Mouse (Mus musculus) heart, postnatal 36 days (tissue): ENCODE measurements around the gene Pigo. TPM values are rescaled to one million over a fixed set of nuclear protein-coding genes. Genes with fewer than 3 reads are reported as not detected.
"Not testable (repeated sequence)": the region's sequence is repeated elsewhere in the genome, so short reads cannot be mapped to it uniquely, and the experiment has no call there.

Source experiments
- DNase-seq, 2 experiments: peaks; one replicate each; pipeline ENCODE4 v3.0.0; 2021 to 2022
- intact Hi-C: fragments of 180-260 bp; cut with DNase I; formaldehyde crosslinking; loops from one replicate; pipeline ENCODE4 v1.15.1; 2025
- total RNA-seq, 2 experiments: library from RNA; stranded (reverse); gene quantifications; 2 replicates each; pipeline ENCODE4 v1.2.3; 2021

The Pigo gene
- total RNA-seq, 2 experiments from 2014 or later, result 20.1 to 23.2 TPM

DNA sequence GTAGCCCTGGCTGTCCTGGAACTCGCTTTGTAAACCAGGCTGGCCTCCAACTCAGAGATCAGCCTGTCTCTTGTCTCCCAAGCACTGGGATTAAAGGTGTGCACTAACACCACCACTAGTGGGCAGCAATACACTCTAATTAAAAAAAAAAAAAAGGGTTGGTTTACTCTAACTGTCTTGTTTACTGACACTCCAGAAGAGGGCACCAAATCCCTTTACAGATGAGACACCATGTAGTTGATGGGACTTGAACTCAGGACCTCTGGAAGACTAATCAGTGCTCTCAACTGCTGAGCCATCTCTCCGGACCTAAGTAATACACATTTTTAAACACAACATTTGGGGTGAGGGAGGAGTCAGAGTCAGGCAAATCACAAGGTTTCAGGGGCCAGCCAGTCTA, 19.9 kb downstream of the Pigo start:
- no peak for DNase-seq

DNA sequence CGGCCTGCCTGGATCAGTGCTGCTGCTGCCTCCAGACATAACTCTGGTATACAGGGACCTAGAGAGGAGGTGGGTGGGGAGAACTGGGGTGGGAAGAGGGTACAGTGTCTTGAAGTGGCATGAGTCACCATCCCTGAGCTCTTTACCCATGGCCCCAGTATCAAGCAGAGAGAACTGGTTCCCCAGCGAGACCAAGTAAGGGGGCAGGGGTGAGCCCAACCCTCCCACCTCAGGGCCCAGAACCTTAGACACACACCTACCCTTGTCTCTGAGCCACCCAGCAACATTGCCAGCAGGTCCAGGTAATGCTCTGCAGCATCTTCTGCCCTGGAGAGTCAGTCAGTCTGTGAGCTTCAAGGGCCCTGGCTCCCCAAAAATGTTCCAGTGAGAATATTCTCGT, 20.7 kb downstream of the Pigo start:
- no peak for DNase-seq
- intact Hi-C loops, result no loop called here

More for the DNA sequence above, 19.9 kb downstream of the Pigo start:
- intact Hi-C loops, result loop anchor here (1.0 kb wide), 1 partner anchor 20 kb away; the partner anchor contains the start of gene Pigo

DNA sequence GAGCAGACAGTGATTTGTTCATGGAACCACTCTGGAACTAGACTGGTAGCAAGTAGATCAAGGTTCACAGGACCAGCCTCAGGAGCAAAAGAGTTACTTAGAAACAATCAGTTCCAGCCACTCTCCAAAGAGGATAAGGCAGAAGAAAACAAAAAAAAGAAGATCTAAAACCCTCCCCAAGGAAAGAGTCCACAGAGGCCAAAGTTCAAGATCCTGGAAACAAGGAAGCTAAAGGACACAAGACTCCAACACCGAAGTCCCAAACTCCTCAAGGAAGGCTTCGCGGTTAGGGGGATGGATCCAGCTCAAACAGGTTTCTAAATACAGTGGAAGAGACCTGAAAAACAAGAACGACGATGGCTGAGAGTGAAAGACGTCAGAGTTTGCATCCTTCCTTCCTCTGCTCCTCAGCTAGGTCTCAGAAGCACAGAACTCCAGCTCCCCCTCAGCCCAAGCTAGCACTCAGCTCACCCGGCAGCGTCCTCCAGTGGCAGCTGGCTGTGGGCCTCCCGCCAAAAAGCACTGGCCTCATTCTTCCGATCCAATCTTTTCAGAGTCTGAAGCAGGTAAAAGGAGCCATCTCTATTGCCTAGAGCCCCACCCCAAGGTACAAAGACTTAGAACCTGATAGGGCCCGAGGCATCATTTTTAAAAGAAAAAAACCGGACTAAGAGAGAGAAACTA, 22.7 kb downstream of the Pigo start:
- intact Hi-C loops, result no loop called here
- no peak for DNase-seq

DNA sequence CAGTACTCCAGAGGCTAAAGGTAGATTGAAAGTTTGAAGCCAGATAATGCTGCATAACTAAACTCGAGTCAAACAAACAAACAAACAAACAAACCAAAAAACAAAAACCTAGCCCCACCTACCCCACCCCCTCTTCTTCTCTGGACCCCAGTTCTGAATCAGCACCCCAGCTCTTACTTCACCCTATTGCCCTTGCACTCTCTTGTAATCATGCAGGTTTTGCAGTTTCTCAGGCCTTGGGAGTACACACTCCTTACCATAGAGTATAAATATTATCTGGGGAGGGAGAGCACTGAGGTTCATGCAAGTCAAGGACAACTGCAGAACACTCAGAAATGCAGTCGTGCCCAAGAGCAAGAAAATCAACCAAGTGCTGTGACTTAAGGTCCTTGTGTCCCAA, 24.3 kb downstream of the Pigo start:
- no peak for DNase-seq
- intact Hi-C loops, result no loop called here

DNA sequence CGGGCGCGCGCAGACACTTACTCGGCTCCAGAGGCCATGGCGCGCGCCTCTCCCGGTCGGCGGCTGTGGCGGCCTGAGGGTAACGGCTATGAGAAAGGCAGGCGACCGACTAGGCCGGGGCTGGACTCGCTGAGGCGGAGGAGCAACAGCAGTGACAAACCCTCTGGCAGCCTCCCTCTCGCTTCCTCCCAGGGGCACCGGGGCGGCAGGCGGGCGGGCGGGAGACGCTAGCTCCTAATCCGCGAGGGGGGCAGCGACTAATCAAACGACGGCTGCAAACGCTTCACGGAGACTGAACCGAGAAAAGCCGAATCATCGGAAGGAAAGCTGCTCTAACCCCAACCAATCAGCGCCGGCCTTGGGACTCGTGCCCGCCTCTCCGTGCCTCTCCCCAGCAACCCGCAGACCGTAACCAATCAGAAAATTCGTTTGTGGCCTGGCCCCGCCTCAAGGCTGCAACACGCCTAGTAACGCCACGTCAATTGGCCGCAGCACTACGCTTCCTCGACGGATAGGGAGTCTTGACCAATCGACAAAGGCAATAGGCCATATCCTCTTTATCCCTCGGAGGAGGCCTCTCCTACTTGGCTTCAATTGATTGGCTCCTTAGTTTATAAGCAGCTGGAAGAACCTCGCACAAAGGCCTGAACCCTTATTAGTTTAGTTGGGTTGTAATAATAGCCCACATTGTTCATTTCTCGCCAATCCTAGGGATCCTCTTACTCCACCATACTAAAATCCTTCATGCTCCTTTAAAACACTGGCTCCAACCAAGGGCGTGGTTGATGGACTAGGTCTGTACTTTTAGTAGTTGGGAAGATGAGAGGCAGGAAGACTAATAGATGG, 25.3 kb downstream of the Pigo start, which contains the start of gene Vcp:
Gene Vcp (minus strand): TSS at position 367 of the 846 bp plus-strand sequence.
- DNase-seq, result peak; percentile 97
- intact Hi-C loops, result not testable (repeated sequence)

DNA sequence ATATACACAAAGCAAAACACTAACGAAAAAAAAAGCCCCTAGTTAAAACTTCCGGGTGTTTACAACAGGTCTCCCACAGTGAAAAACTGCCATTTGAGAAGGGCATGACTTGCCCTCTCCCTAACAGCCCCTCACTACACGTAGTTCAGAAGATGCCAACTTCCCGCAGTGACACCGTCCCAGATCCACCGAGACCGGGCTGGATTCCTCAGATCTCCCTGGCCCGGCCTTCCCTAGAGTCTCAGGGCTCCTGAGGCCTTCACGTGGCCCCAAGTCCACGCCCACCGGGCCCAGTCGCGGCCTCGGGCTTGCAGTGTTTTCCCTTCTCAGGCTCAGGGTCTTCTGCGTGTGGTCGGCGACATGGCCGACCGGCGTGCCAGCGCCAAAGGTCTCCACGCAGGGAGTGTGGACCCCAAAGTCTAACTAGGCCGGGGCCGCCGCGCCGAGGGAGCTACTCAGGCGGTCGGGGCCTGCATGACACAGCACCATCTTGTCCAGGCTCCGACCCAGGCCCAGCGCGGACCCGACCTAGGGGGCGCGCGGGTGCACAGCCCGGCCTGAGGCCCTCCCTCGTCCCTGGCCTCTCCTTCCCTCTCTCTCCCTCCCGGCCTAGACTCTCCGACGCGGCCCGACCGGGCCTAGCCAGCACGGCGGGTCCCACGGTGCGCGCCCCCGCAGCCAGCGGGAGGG, 26.0 kb downstream of the Pigo start:
- peak; percentile 72 to 80 for DNase-seq
- intact Hi-C loops, result no loop called here

DNA sequence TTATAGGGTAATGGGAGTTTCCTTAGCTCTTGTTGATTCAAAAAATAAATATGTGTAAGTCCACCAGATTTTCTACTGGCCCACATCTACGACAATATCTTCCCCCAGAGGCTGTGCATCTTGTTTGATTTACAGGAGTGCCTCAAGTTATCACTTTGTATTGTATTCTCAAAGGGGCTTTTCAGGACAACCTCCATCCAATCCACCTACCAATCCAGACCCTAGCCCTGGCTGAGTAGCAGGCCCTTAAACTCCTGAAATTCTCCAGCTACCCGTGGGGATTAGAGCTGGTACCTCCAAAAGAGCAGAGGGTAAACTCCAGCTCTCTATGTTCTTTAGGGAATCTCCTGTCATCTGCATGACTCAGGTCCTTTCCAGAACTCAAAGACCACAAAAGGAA, 27.6 kb downstream of the Pigo start:
- intact Hi-C loops, result no loop called here
- DNase-seq, result no peak

DNA sequence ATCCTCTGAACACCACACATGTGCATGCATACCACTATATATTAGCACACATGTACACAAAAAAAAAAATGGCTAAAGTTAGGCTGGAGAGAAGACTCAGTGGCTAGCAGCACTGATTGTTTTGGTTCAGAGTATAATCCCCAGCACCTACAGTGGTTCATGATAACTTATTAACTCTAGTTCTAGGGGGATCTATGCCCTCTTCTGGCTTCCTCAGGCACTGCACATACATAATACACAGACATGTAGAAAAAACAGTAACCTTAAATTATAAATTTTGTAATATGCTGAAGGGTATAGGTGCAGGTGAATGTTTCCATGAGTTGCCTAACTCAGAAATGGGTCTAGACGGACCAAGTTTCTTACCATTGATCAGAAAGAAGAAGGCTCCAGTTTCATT, 37.3 kb downstream of the Pigo start:
- DNase-seq, result no peak
- intact Hi-C loops, result no loop called here

DNA sequence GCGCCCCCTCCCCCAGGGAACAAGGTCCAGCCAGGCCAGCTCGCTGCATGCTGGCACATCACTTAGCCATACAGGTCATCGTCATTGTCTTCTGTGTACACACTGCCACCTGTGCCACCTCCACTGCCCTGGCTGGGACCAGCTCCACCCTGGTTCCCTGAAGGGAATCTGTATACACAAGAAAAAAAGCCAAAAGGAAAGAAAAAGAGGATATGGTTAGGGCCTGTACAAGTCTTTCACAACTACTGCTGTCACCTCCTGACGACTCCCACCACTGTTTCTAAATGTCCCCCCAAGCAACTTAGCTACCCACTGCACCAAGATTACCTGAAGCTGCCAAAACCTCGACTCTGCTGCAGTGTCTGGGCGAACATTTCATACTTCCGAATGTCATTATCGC, 45.2 kb downstream of the Pigo start:
- intact Hi-C loops, DNase-seq: not testable (repeated sequence)

DNA sequence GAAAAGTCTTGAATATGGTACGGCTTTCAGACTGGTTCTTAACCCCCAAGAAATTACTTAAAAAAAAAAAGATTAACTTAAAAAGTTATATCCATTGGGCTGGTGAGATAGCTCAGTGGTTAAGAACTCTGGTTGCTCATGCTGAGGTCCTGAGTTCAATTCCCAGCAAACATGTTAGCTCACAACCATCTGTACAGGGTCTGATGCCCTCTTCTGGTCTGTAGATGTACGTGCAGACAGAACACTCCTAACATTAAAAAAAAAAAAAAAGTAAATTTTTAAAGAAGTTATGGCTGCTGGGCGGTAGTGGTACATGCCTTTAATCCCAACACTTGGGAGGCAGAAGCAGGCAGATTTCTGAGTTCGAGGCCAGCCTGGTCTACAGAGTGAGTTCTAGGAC, 47.6 kb downstream of the Pigo start:
- intact Hi-C loops, result no loop called here
- no peak for DNase-seq

DNA sequence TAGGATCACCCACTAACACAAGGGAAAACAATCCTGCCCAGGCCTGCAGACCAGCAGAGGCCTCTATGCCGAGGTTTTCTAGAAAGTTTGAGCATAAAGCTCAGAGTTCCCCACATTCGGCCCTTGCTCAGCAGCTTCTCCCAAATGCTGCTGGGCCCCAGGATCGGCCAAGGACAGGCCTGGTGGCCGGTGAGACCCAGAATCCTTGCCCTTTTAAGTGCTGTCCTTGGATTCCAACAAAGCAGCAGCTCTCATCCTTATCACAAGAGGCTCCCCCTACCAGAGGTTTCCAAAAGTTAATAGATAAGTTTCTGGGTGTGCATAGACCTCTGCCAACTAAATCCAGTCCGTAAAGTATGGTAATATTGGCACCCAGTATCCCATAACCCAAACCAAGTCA, 51.8 kb downstream of the Pigo start:
- intact Hi-C loops, result no loop called here
- DNase-seq, result no peak

DNA sequence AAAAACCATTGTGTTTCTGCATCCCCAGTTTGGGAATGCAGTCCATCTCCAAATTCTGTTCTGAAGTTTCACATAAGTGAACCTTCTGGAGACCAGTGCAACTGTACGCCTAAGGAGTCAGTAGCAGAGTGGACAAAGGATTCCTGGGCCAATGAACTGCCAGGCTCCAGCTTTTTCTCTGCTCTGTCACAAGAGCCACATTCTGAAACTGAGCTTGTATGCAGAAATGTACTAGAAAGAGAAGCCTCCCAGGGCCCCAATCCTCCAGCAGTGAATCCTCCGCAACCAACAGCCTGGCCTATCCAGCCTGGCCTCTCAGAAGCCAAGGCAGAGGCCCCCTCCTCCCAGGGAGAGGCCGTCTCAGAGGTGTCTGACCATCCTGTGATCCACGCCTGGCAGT, 52.7 kb downstream of the Pigo start:
- no peak for DNase-seq
- intact Hi-C loops, result no loop called here

DNA sequence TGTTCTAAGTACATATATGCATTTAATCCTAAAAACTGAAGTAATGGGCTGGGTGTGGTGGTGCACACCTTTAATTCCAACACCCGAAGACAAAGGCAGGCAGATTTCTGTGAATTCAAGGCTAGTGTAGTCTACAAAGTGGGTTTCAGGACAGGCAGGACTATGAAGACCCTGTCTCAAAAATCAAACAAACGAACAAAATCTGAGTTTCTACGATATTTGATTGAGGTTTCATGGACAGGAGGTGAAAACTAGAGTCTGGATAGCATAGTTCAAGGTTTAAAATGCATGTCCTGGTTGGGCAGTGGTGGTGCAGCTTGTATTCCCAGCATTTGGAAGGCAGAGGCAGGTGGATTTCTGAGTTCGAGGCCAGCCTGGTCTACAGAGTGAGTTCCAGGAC, 56.3 kb downstream of the Pigo start, which contains the start of gene 1700022I11Rik:
Gene 1700022I11Rik (plus strand): TSS at position 301 of the 400 bp plus-strand sequence.
- intact Hi-C loops, result no loop called here
- no peak for DNase-seq

Other genes with a start within 250 kb of the Pigo start
- under 1 TPM in 1 of 2 experiments, not detected in 1; 0.08 TPM for gene Fam205a1, start 171.9 kb downstream of the Pigo start, total RNA-seq
- not detected for gene Gm12394, start 169.0 kb downstream of the Pigo start, total RNA-seq
- 1 to 10 TPM; 6.2 to 9.6 TPM for gene Fam205c, start 151.6 kb downstream of the Pigo start, total RNA-seq
- 1 to 10 TPM; 5.6 to 8.0 TPM for gene Phf24, start 109.2 kb downstream of the Pigo start, total RNA-seq
- gene Dnajb5, start 76.0 kb downstream of the Pigo start, total RNA-seq, result 10 to 100 TPM; 70.6 to 92.4 TPM
- gene 1700022I11Rik, start 56.2 kb downstream of the Pigo start, total RNA-seq, result not detected
- gene Vcp, start 25.3 kb downstream of the Pigo start, total RNA-seq, result 100 to 1,000 TPM; 264 to 265 TPM
- 1 to 10 TPM; 2.6 to 3.2 TPM for gene Fancg, start 15.3 kb downstream of the Pigo start, total RNA-seq
- 100 to 1,000 TPM; 108 to 115 TPM for gene Stoml2, start 5.9 kb upstream of the Pigo start, total RNA-seq
- gene Fam214b, start 20.4 kb upstream of the Pigo start, total RNA-seq, result 10 to 100 TPM; 26.1 to 30.0 TPM
- gene Unc13b, start 33.1 kb upstream of the Pigo start, total RNA-seq, result 10 to 100 TPM; 12.9 to 13.5 TPM
- under 1 TPM in 1 of 2 experiments, not detected in 1; 0.05 TPM for gene Atp8b5, start 241.3 kb upstream of the Pigo start, total RNA-seq